Mouse (Mus musculus) brain, embryonic 14.5 days (tissue): Measurements from ENCODE around the gene Gm20517. TPM values are rescaled to one million over a fixed set of nuclear protein-coding genes. Genes with fewer than 3 reads are reported as not detected.

Experiments used
- DNase-seq: peaks from one replicate; pipeline ENCODE4 v3.0.0-alpha.2; 2011; ENCODE audit warnings: low read depth
- CTCF ChIP-seq: fragments of 200-500 bp; IDR thresholded peaks from 2 replicates; pipeline ENCODE4 v1.5.1; 2012; ENCODE audit warnings: inconsistent platforms, mild to moderate bottlenecking, moderate library complexity, borderline replicate concordance; ENCODE audit not compliant: insufficient read depth, insufficient read length; ENCODE audit errors: extremely low read depth
- POLR2A ChIP-seq: fragments of 200-500 bp; IDR thresholded peaks from 2 replicates; pipeline ENCODE4 v1.6.1; 2012; ENCODE audit warnings: mild to moderate bottlenecking, inconsistent platforms, borderline replicate concordance; ENCODE audit not compliant: poor library complexity, insufficient read depth, insufficient read length, severe bottlenecking; ENCODE audit errors: extremely low read depth
- polyA plus RNA-seq: library from polyadenylated mRNA; depleted of rRNA; stranded (reverse); fragments of >200 nt; gene quantifications from 2 replicates; pipeline ENCODE4 v1.2.3, GENCODE M21; 2012

The Gm20517 gene
- polyA plus RNA-seq, 1 experiment = 2.6 TPM

- no peak for DNase-seq
- TF ChIP-seq CTCF (no peak), POLR2A (no peak)
Measured at GRCm38 (mm10) chr17:47689894-47690293, 78.5 kb downstream of the Gm20517 start.

- TF ChIP-seq POLR2A = no peak
- no peak for TF ChIP-seq CTCF
- no peak for DNase-seq
Measured at GRCm38 (mm10) chr17:47691650-47692049, 80.3 kb downstream of the Gm20517 start.

- no peak for DNase-seq
- TF ChIP-seq CTCF = no peak
Measured at GRCm38 (mm10) chr17:47693671-47694441, 82.5 kb downstream of the Gm20517 start.

- TF ChIP-seq CTCF (no peak), POLR2A (no peak)
- DNase-seq = no peak
Measured at GRCm38 (mm10) chr17:47694442-47694502, 82.9 kb downstream of the Gm20517 start, which contains the start of gene Gm21981. Gene Gm21981, minus strand, starts transcription at chr17:47694455.

- DNase-seq = peak; percentile 97
- TF ChIP-seq POLR2A (peak; percentile 54; the same call in 1 of the 2 replicates), CTCF (peak; percentile 80)
Measured at GRCm38 (mm10) chr17:47694503-47695336, 83.3 kb downstream of the Gm20517 start, which contains the start of gene Prickle4. Gene Prickle4, minus strand, starts transcription at chr17:47694736.

- peak; percentile 41 for DNase-seq
- TF ChIP-seq CTCF (no peak), POLR2A (no peak)
Measured at GRCm38 (mm10) chr17:47695337-47695710, 83.9 kb downstream of the Gm20517 start.

GRCm38 (mm10) chr17:47698156-47698555, 86.8 kb downstream of the Gm20517 start:
- DNase-seq = no peak
- TF ChIP-seq POLR2A = no peak

- TF ChIP-seq CTCF (no peak), POLR2A (no peak)
- DNase-seq = no peak
Measured at GRCm38 (mm10) chr17:47699055-47699454, 87.7 kb downstream of the Gm20517 start.

GRCm38 (mm10) chr17:47701793-47702192, 90.4 kb downstream of the Gm20517 start:
- peak; percentile 20 for DNase-seq
- no peak for TF ChIP-seq CTCF
- TF ChIP-seq POLR2A = no peak

- no peak for DNase-seq
- no peak for TF ChIP-seq CTCF
Measured at GRCm38 (mm10) chr17:47702548-47703345, 91.4 kb downstream of the Gm20517 start.

GRCm38 (mm10) chr17:47703556-47703955, 92.2 kb downstream of the Gm20517 start:
- no peak for TF ChIP-seq POLR2A
- no peak for TF ChIP-seq CTCF
- no peak for DNase-seq
